Mouse (Mus musculus) MEL (cell line): Measurements from ENCODE around the gene Mef2d.

ENCODE experiments used
- CHD2 ChIP-seq: IDR thresholded peaks from 2 replicates; pipeline ENCODE4 v1.6.1; 2011; ENCODE audit warnings: low read length, improper control_type of control experiment
- CTCF ChIP-seq, 3 experiments: IDR thresholded peaks in 2 of 3; conservative IDR thresholded peaks in 1 of 3; 2 replicates each; pipeline ENCODE4 v1.5.1; 2011 to 2012; ENCODE audit warnings: low read length in 3 of 3, low read depth in 2 of 3, mild to moderate bottlenecking in 2 of 3, improper control_type of control experiment in 1 of 3, inconsistent platforms in 1 of 3, mixed read lengths in 1 of 3, moderate library complexity in 1 of 3; ENCODE audit not compliant: control insufficient read depth in 1 of 3, insufficient read depth in 1 of 3, poor library complexity in 1 of 3, severe bottlenecking in 1 of 3
- EP300 ChIP-seq, 2 experiments: IDR thresholded peaks; 2 replicates each; pipeline ENCODE4 v1.6.1; 2011; ENCODE audit warnings: improper control_type of control experiment in 2 of 2, low read length in 2 of 2, low read depth in 1 of 2, mild to moderate bottlenecking in 1 of 2
- GATA1 ChIP-seq: IDR thresholded peaks from 2 replicates; pipeline ENCODE4 v1.6.1; 2011; ENCODE audit warnings: low read depth, low read length, improper control_type of control experiment
- JUND ChIP-seq: IDR thresholded peaks from 2 replicates; pipeline ENCODE4 v1.6.1; 2011; ENCODE audit warnings: low read depth, mild to moderate bottlenecking, improper control_type of control experiment, low read length
- NRF1 ChIP-seq: IDR thresholded peaks from 2 replicates; pipeline ENCODE4 v1.6.1; 2014; ENCODE audit warnings: low read depth, mild to moderate bottlenecking, inconsistent platforms, low read length, improper control_type of control experiment, moderate library complexity; ENCODE audit not compliant: poor library complexity, insufficient read depth, severe bottlenecking
- POLR2A ChIP-seq, 2 experiments: IDR thresholded peaks; 2 replicates each; pipeline ENCODE4 v1.6.1; 2011 to 2012; ENCODE audit warnings: low read length in 2 of 2, mild to moderate bottlenecking in 2 of 2, control low read depth in 1 of 2, improper control_type of control experiment in 1 of 2, low read depth in 1 of 2, moderate library complexity in 1 of 2; ENCODE audit not compliant: control insufficient read depth in 1 of 2, insufficient read depth in 1 of 2, poor library complexity in 1 of 2
- TAL1 ChIP-seq: IDR thresholded peaks from 2 replicates; pipeline ENCODE4 v1.6.1; 2012; ENCODE audit warnings: mild to moderate bottlenecking, inconsistent platforms, low read length, moderate library complexity, mixed read lengths
- TBP ChIP-seq: IDR thresholded peaks from 2 replicates; pipeline ENCODE4 v1.8.0; 2011; ENCODE audit warnings: low read depth, low read length, improper control_type of control experiment
- ZKSCAN1 ChIP-seq: IDR thresholded peaks from 2 replicates; pipeline ENCODE4 v1.6.1; 2012; ENCODE audit warnings: low read depth, mild to moderate bottlenecking, inconsistent platforms, low read length, improper control_type of control experiment, moderate library complexity
- ZMIZ1 ChIP-seq: IDR thresholded peaks from 2 replicates; pipeline ENCODE4 v1.6.1; 2012; ENCODE audit warnings: low read depth, mild to moderate bottlenecking, inconsistent platforms, low read length, improper control_type of control experiment, moderate library complexity

DNA sequence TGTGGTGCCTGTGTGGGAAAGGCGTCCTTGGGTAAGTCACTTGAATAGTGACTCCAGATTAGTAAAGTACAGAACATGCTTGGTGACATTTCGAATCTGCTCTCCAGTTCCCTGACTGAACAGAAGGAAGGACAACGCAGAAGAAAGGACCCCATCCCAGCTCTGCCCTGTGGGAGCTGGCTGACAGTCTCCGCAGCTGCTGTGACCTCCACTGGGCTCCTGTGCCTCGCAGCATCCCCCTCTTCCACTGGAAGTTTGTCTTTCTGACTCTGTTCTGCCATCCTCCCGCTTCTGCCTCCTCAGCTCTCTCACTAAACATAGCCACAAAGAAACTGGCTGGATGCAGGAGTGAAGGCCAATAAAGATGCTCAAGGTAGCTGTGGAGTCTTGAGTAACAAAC, 60.8 kb downstream of the Mef2d start:
- no peak for TF ChIP-seq CTCF (IDR thresholded peaks at IDR 0.05 in 2 of 3, conservative IDR thresholded peaks at IDR 0.05 in 1 of 3; ENCODE audit: control insufficient read depth in 1 of 3, insufficient read depth in 1 of 3, low read depth in 2 of 3, low read length in 3 of 3, poor library complexity in 1 of 3, severe bottlenecking in 1 of 3)
- no peak for TF ChIP-seq POLR2A (IDR thresholded peaks at IDR 0.05; ENCODE audit: control insufficient read depth in 1 of 2, insufficient read depth in 1 of 2, low read depth in 1 of 2, low read length in 2 of 2, poor library complexity in 1 of 2)
- no peak for TF ChIP-seq GATA1
- TF ChIP-seq EP300 (IDR thresholded peaks at IDR 0.05; ENCODE audit: low read depth in 1 of 2, low read length in 2 of 2) = no peak
- no peak for TF ChIP-seq ZMIZ1
- TF ChIP-seq JUND = no peak
- no peak for TF ChIP-seq TAL1
- no peak for TF ChIP-seq CHD2
- no peak for TF ChIP-seq NRF1
- no peak for TF ChIP-seq TBP
- TF ChIP-seq ZKSCAN1 = no peak
